Mouse (Mus musculus): ENCODE results near the gene Prss38. TPM values are rescaled to one million over a fixed set of nuclear protein-coding genes. Genes with fewer than 3 reads are reported as not detected.

Gene Prss38
- total RNA-seq, 2 experiments from 2014 or later = not detected

DNA sequence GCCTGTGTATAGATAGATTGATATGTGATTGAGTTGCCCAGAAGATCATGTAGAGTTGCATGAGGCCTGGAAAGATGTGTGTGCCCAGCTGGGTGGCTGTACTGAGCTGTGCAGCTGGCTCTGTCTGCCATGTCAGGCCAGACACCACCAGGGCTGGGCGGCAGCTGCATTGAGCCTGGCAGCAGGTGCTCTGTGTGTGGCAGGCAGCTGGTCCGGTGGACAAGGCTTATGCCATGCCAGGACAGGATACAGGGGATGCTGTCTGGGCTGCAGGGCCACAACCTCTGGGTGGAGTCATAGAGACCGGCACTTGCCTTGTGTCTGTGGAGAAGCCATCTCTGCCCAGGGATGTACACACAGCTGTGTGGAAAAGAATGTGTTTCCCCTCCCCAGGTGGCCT, 52.5 kb downstream of the Prss38 start:
- no peak for DNase-seq

Small RNA genes lying within 50 kb of the gene (microRNA-seq; reads per million reads assigned to microRNA genes)
- gene Gm24756 (ENCODE audit: borderline replicate concordance in 2 of 2) = 0 reads per million in 2 experiments

Other genes starting within 250 kb of the Prss38 start
- gene Obscn, start 239.3 kb downstream of the Prss38 start, total RNA-seq (2021) = 1,000 to 10,000 TPM; 1,440 to 1,520 TPM
- gene Iba57, start 211.9 kb downstream of the Prss38 start, total RNA-seq (2021) = 1 to 10 TPM; 7.3 to 9.3 TPM
- under 1 TPM; 0.33 to 0.48 TPM for gene Gjc2, start 192.4 kb downstream of the Prss38 start, total RNA-seq (2021)
- 10 to 100 TPM; 18.7 to 24.5 TPM for gene Guk1, start 183.4 kb downstream of the Prss38 start, total RNA-seq (2021)
- 10 to 100 TPM; 47.8 to 48.4 TPM for gene Mrpl55, start 173.2 kb downstream of the Prss38 start, total RNA-seq (2021)
- 1 to 10 TPM; 2.8 to 3.3 TPM for gene 2310033P09Rik, start 167.3 kb downstream of the Prss38 start, total RNA-seq (2021)
- 100 to 1,000 TPM; 193 to 199 TPM for gene Arf1, start 147.4 kb downstream of the Prss38 start, total RNA-seq (2021)
- gene Wnt3a, start 84.9 kb downstream of the Prss38 start, total RNA-seq (2021) = not detected
- 1 to 10 TPM; 8.2 to 8.5 TPM for gene Wnt9a, start 68.7 kb downstream of the Prss38 start, total RNA-seq (2021)
- gene Jmjd4, start 74.4 kb upstream of the Prss38 start, total RNA-seq (2021) = 1 to 10 TPM; 8.5 to 8.8 TPM
- 10 to 100 TPM; 18.2 to 23.6 TPM for gene Snap47, start 75.5 kb upstream of the Prss38 start, total RNA-seq (2021)
- gene Zfp867, start 96.8 kb upstream of the Prss38 start, total RNA-seq (2021) = 1 to 10 TPM; 2.3 to 2.6 TPM
- 10 to 100 TPM; 12.9 to 15.8 TPM for gene Zkscan17, start 151.1 kb upstream of the Prss38 start, total RNA-seq (2021)
- gene Nlrp3, start 165.9 kb upstream of the Prss38 start, total RNA-seq (2021) = under 1 TPM; 0.32 to 0.33 TPM
- gene Olfr222, start 200.6 kb upstream of the Prss38 start, total RNA-seq (2021) = not detected
- not detected for gene Olfr223, start 217.6 kb upstream of the Prss38 start, total RNA-seq (2021)